Mouse (Mus musculus) intestine, postnatal 0 days (tissue): ENCODE results near the gene Wdr83. TPM values are rescaled to one million over a fixed set of nuclear protein-coding genes. Genes with fewer than 3 reads are reported as not detected.
"Not testable (repeated sequence)": the region's sequence is repeated elsewhere in the genome, so short reads cannot be mapped to it uniquely, and the experiment has no call there.

ENCODE experiments used
- ATAC-seq: fragments of 200-750 bp; cut with Nextera tagmentation; 2 replicates; pipeline ENCODE4 v1.8.0; 2017; ENCODE audit warnings: mild to moderate bottlenecking, moderate TSS enrichment, moderate library complexity
- H3K27ac ChIP-seq: fragments of 300-500 bp; sonication (generic); 2 replicates; pipeline ENCODE4 v1.5.1; 2014; ENCODE audit warnings: mild to moderate bottlenecking, low read depth, low read length, moderate library complexity
- H3K27me3 ChIP-seq: fragments of 300-500 bp; sonication (generic); replicated peaks from 2 replicates; pipeline ENCODE4 v1.6.1; 2014; ENCODE audit warnings: low read length, mixed read lengths; ENCODE audit not compliant: control insufficient read depth, insufficient read depth
- H3K36me3 ChIP-seq: fragments of 300-500 bp; sonication (generic); 2 replicates; pipeline ENCODE4 v1.6.1; 2014; ENCODE audit warnings: mild to moderate bottlenecking, moderate library complexity; ENCODE audit not compliant: control insufficient read depth, insufficient read depth
- H3K4me1 ChIP-seq: fragments of 300-500 bp; sonication (generic); replicated peaks from 2 replicates; pipeline ENCODE4 v1.6.1; 2014; ENCODE audit warnings: antibody characterized with exemption, low read length, mixed read lengths; ENCODE audit not compliant: control insufficient read depth, insufficient read depth
- H3K4me2 ChIP-seq: fragments of 300-500 bp; sonication (generic); replicated peaks from 2 replicates; pipeline ENCODE4 v1.6.1; 2014; ENCODE audit warnings: low read depth, mild to moderate bottlenecking, moderate library complexity
- H3K4me3 ChIP-seq: fragments of 300-500 bp; sonication (generic); 2 replicates; pipeline ENCODE4 v1.5.1; 2014; ENCODE audit warnings: low read depth, low read length
- H3K9ac ChIP-seq: fragments of 300-500 bp; sonication (generic); 2 replicates; pipeline ENCODE4 v1.6.1; 2014; ENCODE audit warnings: mild to moderate bottlenecking, low read depth, low read length
- H3K9me3 ChIP-seq: fragments of 300-500 bp; sonication (generic); 2 replicates; pipeline ENCODE4 v1.6.1; 2016; ENCODE audit warnings: mixed run types; ENCODE audit not compliant: control insufficient read depth
- CTCF ChIP-seq: sonication (generic); IDR thresholded peaks from 2 replicates; pipeline ENCODE4 v1.5.1; 2016; ENCODE audit warnings: low read depth, mild to moderate bottlenecking, control low read depth, antibody characterized with exemption, moderate library complexity
- WGBS: fragments of 180-500 bp; shearing (Covaris S2); extraction: QIAGEN DNeasy Blood & Tissue Kit; methylation state at CpG from one replicate; pipeline ENCODE4 v1.1.7; 2014; 5-methylcytosine and 5-hydroxymethylcytosine counted together
- polyA plus RNA-seq: library from polyadenylated mRNA; unstranded; fragments of >200 nt; fragmentation: Nextera tagmentation; extraction: Ambion mirVana; gene quantifications from 2 replicates; pipeline ENCODE4 v1.2.1, GENCODE M21; 2015

Gene Wdr83
- 23.0 and 25.5 TPM in 2 replicates for polyA plus RNA-seq

GRCm38 (mm10) chr8:85081216-85081555, at the start of gene Wdr83:
Wdr83 (minus strand) TSS chr8:85081306.
- peak within 1 kb of the TSS; percentile 81 for H3K27ac ChIP-seq
- peaks cover 24% of the 10 kb centered on the region for H3K36me3 ChIP-seq
- 0% methylated on average over 9 of the region's 9 CpGs for WGBS
- peak within 1 kb of the TSS; percentile 86 for H3K9ac ChIP-seq
- H3K4me3 ChIP-seq = peak within 1 kb of the TSS; percentile 89
- no peak for TF ChIP-seq CTCF
- no peak for ATAC-seq
- peak within 1 kb of the TSS; percentile 98 for H3K4me2 ChIP-seq
- no peaks in the 10 kb centered on the region for H3K27me3 ChIP-seq
- H3K4me1 ChIP-seq = peaks cover 7% of the 10 kb centered on the region
- no peaks in the 10 kb centered on the region for H3K9me3 ChIP-seq

- Histone ChIP-seq H3K27ac (no peak overlapping the region), H3K27me3 (no peaks in the 10 kb centered on the region), H3K36me3 (no peaks in the 10 kb centered on the region), H3K9me3 (no peaks in the 10 kb centered on the region), H3K9ac (no peak overlapping the region), H3K4me1 (no peaks in the 10 kb centered on the region), H3K4me3 (no peak overlapping the region), H3K4me2 (no peak overlapping the region)
- 90% methylated on average over 8 of the region's 8 CpGs for WGBS
- TF ChIP-seq CTCF = no peak
- no peak for ATAC-seq
Observed at GRCm38 (mm10) chr8:85123691-85124090, 42.6 kb upstream of the Wdr83 start.

GRCm38 (mm10) chr8:85122995-85123394, 41.9 kb upstream of the Wdr83 start, which contains the start of gene Zfp791:
Zfp791 (minus strand) TSS chr8:85123095.
- no peak for TF ChIP-seq CTCF
- Histone ChIP-seq H3K4me1 (no peaks in the 10 kb centered on the region), H3K27ac (no peak within 1 kb of the TSS), H3K27me3 (no peaks in the 10 kb centered on the region), H3K4me2 (no peak within 1 kb of the TSS), H3K9ac (no peak within 1 kb of the TSS), H3K36me3 (no peaks in the 10 kb centered on the region), H3K9me3 (no peaks in the 10 kb centered on the region), H3K4me3 (no peak within 1 kb of the TSS)
- 88% methylated on average over 3 of the region's 3 CpGs for WGBS
- ATAC-seq = no peak

- not testable (repeated sequence) for H3K9me3 ChIP-seq, H3K4me3 ChIP-seq, H3K27me3 ChIP-seq, ATAC-seq, H3K36me3 ChIP-seq, H3K9ac ChIP-seq, H3K4me1 ChIP-seq, H3K4me2 ChIP-seq, H3K27ac ChIP-seq
- 85% methylated on average over 5 of the region's 5 CpGs for WGBS
Observed at GRCm38 (mm10) chr8:85120251-85120650, 39.1 kb upstream of the Wdr83 start.

- no peaks in the 10 kb centered on the region for H3K36me3 ChIP-seq
- no peaks in the 10 kb centered on the region for H3K27me3 ChIP-seq
- H3K4me2 ChIP-seq = peak overlapping the region; percentile 75
- H3K9ac ChIP-seq = peak overlapping the region; percentile 56
- TF ChIP-seq CTCF = peak; percentile 65
- no peaks in the 10 kb centered on the region for H3K9me3 ChIP-seq
- H3K4me1 ChIP-seq = no peaks in the 10 kb centered on the region
- H3K27ac ChIP-seq = no peak overlapping the region
- peak; percentile 80 for ATAC-seq
- H3K4me3 ChIP-seq = peak overlapping the region; percentile 55
- 5% methylated on average over 37 of the region's 37 CpGs for WGBS
Observed at GRCm38 (mm10) chr8:85119052-85119981, 38.2 kb upstream of the Wdr83 start.

- Histone ChIP-seq H3K9ac (no peak overlapping the region), H3K4me2 (no peak overlapping the region), H3K27ac (no peak overlapping the region), H3K36me3 (peaks cover 5% of the 10 kb centered on the region; the same call in 1 of the 2 replicates), H3K4me1 (no peaks in the 10 kb centered on the region), H3K4me3 (no peak overlapping the region), H3K9me3 (no peaks in the 10 kb centered on the region), H3K27me3 (no peaks in the 10 kb centered on the region)
- ATAC-seq = no peak
- TF ChIP-seq CTCF = no peak
- 59% methylated on average over 7 of the region's 7 CpGs for WGBS
Observed at GRCm38 (mm10) chr8:85116984-85117383, 35.9 kb upstream of the Wdr83 start.
